Mouse (Mus musculus): ENCODE data around the gene Arsg.

DNA sequence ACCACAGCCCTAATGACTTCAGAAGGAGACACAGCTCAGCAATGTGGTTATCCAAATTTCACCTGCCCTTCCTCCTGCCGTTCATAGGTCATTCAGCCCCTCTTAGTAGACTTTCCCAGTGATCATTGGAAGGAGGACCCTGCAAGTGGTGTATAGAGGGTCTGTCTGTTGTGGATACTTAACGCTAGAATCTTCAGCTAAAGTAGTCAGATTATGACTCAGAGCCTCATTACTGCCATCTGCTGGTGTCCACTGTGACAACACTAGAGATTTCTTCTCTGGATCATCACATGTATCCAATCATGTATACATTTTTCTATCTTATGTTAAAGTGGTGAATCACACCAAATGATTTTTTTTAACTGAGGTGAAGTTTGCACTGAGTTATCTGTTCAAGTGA, 148.0 kb downstream of the Arsg start:
- TF ChIP-seq CTCF (IDR thresholded peaks at IDR 0.05; ENCODE audit: extremely low read depth, insufficient read depth, insufficient read length, insufficient replicate concordance): no peak
- no peak for TF ChIP-seq POLR2A (IDR thresholded peaks at IDR 0.05; ENCODE audit: low read depth, low read length)

All from spleen, adult 2 months (tissue).